Mouse (Mus musculus) mature B cell (primary cell): ENCODE measurements around the gene Gas2l1.

Source experiments
- in situ Hi-C: fragments of 300-500 bp; cut with MboI; formaldehyde crosslinking; loops from 2 replicates; pipeline ENCODE4 v1.14.3; 2019

Gene Gas2l1

DNA sequence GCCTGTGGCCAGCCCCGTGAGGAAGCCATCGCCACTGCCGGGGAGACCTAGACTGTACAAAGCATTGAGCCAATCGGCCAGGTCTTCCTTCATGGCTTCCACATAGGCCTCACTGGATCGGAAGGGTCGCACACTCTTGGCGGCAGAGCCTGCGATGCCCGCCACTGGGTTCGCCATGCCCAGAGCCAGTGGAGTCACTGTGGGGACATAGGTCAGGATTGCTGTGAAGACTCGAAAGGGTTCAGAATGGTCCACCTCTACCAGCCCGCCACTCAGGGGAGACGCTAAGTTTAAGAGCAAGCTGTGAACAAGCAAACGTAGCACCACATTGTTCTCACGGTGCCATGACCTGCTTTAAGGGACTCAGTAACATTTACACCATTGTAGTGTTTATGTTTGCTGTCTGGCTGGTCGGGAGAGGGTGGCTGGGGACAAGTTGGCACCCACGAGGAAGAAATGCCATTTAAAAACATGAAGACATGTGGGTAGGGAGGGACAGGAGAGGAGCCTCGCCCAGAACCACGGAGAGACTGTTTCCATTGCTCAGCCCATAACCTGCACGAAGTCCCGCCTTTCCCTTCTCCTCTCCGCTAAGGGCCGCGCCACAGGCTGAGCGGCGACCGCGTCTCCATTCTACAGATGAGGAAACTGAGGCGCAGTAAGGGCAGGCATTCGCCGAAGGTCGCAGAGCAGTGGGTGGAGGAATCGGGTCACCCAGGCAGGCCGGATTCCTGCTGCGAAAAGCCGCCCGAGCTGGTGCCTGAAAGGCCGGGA, 658 bp downstream of the Gas2l1 start:
- in situ Hi-C loops, result no loop called here

DNA sequence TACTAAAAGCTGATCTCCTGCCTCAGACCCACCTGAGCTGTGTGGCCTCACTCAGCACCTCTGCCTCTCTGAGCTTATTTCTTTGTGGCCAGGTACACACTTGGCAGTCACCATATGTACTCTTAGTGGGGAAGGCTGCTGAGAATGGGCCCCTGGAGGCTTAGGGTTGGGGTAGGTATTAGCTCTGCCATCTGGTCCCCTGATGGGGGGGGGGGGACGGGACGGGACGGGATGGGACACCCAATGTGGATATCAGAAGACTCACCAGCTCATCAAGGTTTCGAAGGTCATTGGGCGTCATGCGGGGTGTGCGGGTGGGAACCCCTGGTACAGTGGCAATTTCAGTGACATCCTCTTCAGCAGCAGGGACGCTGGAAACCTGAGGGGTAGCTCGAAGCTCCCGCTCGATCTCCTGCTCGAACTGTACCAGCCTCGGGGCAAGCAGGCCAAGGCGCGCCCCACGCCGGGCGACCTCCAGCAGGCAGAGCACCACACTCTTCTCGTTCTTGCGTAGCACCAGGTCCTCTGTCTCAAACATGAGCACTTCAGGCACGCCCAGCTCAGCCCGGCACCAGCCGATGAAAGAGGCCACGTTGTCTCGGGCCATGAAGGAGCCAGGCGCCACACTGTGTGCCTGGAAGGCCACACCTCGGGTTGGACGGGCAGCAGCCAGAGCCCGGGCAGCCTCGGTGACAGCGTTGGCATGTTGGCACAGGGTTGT, 1.4 kb downstream of the Gas2l1 start:
- in situ Hi-C loops, result no loop called here

DNA sequence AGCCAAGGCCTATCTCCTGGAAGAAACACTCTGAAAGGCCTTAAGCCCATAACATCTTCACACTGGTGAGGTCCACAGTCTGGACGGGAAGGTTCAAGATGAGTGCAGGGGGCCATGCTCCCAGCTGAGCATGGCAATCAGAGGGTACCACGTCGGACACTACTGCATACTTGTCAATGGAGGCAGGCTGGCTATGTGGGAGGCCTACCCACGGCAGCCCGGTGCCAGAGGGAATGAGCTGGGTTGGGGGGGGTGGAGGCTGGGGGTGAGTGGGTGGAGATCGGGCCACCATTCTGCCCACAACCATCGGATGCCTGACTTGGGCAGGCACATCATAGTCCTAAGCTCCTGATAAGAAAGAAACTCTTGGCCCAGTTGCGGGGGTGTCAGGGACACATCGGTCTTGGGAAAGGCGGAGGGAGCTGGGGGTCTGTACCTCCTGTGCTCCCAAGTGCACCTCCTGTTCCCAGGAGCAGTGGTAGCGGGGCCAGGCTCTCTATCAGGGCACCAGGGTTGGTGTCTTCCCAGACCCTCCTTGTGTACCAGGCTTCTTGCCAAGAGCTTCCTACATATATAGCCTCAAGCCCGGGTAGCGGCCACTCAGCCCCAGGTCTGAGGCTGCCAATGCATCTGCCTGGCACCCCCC, 2.1 kb downstream of the Gas2l1 start:
- in situ Hi-C loops, result no loop called here

DNA sequence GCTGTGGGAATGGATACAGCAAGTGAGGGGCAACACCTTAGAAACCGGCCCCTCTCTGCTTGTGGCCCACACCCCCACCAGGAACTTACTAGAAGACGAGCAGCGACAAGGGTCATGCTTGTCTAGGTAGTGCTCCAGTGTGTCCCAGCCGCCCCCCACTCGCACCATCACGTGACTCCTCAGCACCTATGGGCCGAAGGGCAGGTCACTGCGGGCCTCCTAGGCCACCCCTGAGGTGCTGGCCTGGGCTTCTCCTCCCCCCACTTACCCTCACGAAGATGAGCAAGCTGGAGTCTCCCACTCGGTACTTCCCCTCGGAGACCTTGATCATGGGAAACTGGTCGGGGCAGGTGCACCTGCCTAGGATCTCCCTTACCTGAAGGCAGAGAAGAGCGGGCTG, 2.8 kb downstream of the Gas2l1 start:
- in situ Hi-C loops, result no loop called here

DNA sequence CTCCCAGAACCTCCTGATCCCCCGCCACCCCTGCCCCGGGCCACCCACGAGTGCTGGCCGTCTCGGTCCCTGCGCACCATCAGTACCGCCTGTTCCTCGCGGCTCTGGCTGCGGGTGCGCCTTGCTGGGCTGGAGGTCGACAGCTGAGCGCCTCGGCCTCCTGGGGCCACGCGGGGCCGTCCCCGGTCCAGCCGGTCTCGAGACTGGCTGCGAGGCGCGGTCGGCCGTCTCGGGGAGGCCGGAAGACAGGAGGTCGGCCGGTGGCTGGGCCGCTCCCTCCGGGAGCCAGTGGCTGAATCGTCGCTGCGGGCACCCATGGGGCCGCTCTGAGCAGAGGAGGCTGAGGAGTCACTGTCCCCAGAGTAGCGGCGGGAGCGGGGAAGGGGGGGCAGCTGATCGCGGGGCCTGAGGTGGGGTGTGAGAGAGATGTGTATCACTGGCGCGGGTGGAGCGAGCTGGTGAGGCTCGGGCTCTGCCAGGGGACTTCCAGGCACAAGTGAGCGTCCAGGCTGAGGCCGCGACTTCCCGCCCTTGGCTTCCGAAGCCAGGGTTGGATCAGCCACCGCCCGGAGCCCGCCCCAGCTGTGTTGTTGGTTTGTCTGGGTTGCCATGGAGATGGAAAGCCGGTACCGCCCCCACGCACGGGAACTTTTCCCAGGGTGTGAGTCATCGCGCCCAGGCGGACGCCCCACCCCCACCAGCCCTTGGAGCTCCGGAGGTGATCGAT, 3.6 kb downstream of the Gas2l1 start:
- in situ Hi-C loops, result no loop called here

DNA sequence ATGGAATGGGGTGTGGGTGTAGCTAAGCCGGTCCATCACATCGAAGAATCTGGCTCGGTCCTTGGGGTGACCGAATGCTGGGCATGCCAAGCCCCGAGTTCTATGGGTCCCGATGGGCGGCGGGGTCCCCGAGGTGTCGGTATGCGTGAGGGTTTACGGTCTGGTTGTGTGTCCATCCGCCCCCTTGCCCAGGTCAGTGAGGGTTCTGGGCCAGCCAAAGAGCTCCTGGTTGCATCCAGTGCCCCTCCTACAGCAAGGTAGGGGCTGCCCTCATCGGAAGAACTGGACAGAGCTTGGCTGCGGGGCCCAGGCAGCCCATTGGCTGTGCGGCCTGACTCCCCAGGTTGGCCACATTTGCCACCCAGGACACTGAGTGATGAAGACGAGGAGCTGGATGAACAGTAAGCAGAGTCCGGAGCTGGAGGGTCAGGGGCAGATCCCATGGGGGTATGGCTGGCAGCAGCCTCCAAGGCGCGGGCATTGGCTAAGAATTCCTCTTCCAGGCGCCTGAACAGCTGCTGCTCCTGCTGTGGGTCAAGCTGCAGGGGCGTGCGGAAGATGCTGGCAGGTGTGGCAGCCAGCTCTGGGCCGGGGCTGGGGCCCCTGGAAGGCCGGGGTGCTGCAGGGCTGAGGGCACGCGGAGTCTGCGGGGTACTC, 4.2 kb downstream of the Gas2l1 start:
- in situ Hi-C loops, result no loop called here

DNA sequence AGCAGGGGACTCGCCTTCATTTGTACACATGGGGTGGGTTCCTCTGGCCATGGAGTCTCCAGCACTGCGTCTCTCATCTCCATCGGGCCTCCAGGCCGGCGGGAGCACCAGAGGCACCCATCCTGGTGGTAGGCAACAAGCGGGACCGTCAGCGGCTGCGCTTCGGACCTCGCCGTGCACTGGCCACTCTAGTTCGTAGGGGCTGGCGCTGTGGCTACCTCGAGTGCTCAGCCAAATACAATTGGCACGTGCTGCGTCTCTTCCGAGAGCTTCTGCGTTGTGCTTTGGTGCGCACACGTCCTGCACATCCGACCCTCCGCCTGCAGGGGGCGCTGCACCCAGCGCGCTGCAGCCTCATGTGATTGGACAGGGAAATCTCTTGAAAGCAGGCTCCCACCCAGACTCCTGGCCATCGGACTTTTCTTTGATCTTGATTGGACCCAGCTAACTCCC, 5.4 kb downstream of the Gas2l1 start:
- in situ Hi-C loops, result no loop called here

DNA sequence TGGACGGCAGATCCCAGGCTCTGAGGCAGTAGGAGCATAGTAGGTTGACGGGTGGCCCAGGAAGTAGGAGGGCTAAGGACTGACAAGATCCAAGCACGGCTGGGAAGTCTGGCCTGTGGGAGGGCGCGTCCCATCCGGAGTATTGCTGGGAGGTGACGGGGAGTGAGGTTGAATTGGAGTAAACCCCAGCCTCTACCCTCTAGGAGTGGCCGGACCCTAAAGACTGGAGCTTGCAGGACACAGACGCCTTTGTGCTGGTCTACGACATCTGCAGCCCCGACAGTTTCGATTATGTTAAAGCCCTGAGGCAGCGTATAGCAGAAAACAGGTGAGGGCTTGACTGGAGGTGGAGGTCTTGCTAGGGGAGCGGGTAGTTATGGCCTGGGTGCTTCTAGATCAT, 5.9 kb downstream of the Gas2l1 start:
- in situ Hi-C loops, result no loop called here

DNA sequence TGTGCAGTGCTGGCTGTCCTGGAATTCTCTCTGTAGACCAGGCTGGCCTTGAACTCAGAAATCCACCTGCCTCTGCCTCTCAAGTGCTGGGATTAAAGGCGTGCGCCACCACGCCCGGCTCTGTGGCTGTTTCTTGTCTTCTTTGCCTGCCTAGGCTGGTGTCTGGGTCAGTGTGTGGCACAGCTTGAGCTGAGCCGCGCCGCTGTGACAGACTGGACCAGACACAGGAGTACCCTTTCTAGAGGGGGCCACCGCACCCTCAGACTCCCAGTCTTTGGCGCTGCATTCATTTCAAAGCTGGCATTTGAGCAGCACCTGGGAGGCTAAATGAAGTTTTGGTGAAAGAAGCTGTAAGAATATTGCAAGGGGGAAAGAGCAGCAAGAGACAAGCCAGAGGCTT, 6.3 kb downstream of the Gas2l1 start:
- in situ Hi-C loops, result no loop called here

DNA sequence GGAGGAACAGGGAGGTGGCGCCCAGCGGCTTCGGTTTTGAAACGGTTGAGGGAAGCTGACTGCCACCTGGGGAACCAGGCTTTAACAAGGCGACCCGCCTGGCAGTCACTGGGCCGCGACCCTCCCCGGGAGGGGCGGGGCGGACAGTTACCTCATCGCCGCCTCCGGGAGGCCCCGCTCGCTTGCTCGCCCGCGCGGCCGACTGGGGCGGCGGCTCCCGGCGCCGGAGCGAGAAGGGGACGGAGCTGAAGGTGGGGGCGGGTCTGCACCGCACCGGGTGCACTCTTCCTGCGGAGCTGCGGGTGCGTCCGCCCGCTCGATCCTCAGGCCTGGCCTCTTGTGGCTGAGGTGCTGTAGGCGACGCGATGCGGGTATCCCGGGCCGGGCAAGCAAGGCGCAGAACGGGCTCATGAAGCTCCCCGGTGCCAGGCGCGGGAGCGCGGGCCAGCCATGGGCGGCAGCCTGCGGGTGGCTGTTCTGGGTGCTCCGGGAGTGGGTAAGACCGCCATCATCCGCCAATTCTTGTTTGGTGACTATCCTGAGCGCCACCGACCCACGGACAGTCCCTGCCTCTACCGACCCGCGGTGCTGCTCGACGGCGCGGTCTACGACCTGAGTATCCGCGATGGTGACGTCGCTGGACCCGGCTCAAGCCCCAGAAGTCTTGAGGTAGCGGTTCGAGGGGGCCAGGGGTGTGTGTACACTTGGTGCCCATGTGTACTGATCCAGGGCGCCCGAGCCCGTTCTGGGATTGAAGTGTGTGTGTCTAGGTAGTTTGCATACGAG, 7.1 kb downstream of the Gas2l1 start, which contains the start of gene Rasl10a:
Rasl10a (plus strand) TSS at position 273 of the 786 bp plus-strand sequence.
- in situ Hi-C loops, result no loop called here

DNA sequence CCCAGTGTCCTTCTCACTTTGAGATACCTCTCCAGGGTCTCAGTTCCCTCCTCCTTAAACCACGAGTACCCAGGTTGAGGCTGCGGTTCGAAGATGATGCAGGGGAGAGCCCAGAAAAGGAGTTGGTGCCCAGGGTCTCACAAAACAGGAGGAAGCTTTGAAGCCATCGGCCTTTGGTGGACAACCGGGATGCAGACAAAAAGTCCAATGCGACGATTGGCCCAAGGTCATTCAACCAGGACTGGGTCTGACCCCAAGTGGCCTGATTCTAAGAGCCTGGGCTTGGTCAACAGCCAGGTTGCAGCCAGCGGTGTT, 7.6 kb downstream of the Gas2l1 start:
- in situ Hi-C loops, result no loop called here

DNA sequence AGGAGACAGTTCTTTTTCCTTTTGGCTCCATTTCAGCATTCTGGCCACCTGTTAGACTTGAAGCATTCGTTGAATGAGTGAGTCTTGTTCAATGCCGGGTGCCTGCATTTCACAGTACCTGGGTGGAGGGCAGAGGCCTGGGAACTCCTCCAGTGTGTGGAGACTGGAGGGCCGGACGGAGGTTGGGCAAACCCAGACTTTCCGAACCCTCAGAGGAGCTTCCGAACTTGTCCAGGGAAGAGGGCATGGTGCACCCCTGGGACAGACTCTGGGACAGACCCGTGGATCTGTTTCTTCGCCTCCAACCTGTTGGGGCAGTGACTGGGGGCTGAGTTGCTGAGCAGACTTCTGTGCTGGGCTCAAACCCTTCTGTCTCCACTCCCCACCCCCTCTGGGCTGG, 8.1 kb downstream of the Gas2l1 start:
- in situ Hi-C loops, result no loop called here

DNA sequence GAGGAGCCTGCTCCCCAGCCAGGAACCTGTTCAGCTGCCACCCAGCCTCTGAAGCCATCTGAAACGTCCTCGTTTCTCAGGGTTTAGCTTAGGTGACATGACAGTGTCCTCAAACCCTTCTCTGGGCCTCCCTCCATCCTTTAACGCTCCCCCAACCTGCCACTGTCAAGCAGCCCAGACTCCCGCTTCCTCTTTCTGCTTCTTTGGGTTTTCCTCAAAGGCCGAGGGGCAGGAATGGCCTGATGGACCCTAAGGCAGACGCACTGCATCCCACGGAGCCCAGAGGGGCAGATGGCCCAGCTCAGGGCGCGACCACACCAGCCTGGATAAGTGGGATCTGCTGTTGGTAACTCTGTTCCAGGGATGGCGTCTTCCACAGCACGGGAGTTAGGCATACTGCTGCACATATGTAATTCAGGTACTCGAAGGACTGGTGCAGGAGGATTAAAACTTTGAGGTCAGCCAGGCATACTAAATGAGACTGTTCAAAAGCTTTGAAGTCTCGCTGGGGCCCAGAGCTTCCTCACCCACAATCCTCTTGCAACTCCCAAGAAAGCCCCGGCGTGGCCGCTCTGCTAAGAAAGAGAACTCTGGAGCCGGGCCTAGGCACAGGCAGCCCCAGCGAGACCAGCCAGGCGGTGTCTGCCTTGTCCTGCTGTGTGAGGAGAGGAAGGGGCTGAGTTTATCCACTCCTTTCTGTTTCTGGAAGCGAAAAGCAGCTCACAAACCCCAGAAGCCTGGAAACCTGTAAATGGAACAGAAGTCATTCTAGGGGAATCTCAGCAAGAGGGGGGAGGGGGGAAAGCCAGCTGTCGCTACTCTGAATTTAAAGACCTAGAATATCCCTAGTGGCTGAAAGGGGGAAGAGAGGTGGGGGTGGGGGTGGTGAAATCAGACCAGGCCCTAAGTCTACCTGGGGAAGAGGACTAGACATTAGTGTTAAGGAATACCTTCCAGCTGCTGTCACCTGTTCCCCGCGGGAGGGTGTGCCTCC, 8.9 kb downstream of the Gas2l1 start:
- in situ Hi-C loops, result no loop called here

DNA sequence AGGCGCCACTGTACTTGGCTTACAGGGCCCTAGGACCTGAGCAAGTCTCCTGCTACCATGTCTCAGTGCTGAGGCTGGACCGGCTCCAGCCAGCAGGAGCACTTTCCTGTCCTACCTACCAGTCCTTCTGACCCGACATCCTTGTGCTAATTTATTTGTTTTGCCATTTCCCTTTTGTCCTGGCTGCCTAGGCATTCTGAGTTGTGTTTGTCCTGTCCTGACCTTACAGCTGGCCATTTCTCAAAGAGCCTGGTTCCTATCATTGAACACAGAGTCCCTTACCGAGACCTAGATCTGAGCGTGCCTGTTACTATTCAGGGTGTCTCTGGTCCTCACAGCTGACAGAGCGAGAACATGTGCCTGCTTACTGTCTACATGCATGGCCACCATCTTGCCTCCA, 10.3 kb downstream of the Gas2l1 start:
- in situ Hi-C loops, result no loop called here

DNA sequence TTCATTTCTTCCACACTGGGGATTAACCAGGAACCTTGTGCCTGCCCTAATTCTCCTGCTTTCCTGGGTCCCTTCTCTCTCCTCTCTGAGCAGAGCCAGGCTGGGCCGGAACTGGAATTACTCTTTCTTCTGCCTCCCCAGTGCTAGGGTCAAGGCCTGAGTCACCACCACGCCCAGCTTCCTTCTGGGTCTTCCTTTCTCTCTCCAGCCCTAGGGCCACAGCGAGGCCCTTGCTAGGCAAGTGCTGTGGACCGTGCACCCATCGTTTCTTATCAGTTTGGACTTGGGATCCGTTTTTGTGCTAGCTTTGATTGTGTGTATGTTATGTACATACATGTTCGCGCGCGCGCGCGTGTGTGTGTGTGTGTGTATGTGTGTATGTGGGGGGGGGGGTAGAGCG, 11.0 kb downstream of the Gas2l1 start:
- in situ Hi-C loops, result no loop called here

DNA sequence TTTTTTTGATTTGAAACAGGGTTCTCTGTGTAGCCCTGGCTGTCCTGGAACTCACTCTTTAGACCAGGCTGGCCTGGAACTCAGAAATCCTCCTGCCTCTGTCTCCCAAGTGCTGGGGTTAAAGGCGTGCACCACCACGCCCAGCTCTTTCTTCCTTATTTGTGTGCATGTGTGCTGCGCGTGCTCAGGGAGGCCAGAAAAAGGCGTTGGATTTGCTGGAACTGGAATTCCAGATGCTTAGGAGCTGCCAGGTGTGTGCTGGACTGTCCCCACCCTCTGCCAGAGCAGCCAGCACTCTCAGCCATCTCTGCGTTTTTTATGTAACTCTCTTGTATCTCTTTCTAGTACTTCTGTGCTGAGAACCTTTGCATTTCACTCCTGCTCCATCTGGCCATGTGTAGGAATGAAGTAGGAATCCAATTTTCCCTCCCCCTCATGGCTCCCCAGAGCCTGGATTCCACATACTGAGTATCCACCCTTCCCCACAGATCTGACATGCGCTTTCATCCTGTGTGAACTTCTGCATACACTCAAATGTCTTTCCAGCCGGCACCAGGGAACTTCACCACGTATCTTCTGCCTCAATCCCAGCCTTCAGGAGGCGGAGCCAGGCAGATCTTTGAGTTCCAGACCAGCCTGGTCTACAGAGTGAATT, 12.8 kb downstream of the Gas2l1 start:
- in situ Hi-C loops, result no loop called here

DNA sequence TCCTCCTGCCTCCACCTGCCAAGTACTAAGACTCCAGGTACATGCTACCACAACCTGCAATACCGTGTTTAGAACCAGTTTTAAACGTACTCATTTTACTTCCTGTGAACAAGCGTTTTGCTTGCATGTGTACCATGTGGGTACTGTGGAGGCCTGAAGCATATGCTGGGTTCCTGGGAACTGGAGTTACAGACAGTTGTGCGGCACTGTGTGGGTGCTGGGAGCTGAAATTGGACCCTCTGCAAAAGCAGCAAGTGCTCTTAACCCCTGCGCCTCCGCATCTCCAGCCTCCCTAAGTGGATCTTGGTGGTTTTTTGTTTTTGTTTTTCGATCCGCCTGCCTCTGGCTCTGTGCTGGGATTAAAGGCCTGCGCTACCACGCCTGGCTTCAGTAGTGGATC, 13.5 kb downstream of the Gas2l1 start:
- in situ Hi-C loops, result no loop called here

DNA sequence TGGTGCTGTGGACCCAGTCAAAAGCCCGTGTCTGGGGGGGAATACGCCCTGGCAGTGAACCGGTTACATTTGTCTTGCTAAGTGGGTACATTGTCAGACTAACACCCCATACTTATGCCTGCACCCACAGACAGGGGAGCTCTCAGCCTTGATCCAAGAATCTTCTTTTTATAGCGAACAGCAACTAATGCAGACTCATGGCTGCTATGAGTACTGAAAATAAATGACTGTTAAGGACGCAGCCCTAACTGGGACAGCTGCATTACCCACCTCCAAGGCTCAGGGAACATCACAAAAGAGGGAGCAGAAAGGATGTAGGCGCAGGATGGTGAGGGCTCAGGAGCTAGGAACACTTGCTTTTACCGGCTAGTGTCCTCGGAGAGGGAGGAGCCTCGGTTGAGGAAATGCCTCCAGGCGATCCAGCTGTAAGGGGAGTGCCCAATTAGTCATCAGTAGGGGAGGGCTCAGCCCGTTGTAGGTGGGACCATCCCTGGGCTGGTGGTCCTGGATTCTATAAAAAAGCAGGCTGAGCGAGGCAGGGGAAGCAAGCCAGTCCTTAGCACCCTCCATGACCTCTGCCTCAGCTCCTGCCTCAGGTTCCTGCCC, 18.7 kb downstream of the Gas2l1 start:
- in situ Hi-C loops, result no loop called here
